Mouse (Mus musculus) limb, embryonic 15.5 days (tissue): ENCODE measurements around the gene Atp6v1e2. TPM values are rescaled to one million over a fixed set of nuclear protein-coding genes. Genes with fewer than 3 reads are reported as not detected.

ENCODE experiments used
- ATAC-seq: fragments of 200-750 bp; cut with Nextera tagmentation; 2 replicates; pipeline ENCODE4 v1.8.0; 2017; ENCODE audit warnings: low read depth, moderate TSS enrichment; ENCODE audit not compliant: insufficient number of reproducible peaks, low FRiP score, low TSS enrichment
- H3K27ac ChIP-seq: fragments of 300-500 bp; sonication (generic); 2 replicates; pipeline ENCODE4 v1.5.1; 2015; ENCODE audit warnings: moderate library complexity, mild to moderate bottlenecking, inconsistent platforms
- H3K27me3 ChIP-seq: fragments of 300-500 bp; sonication (generic); 2 replicates; pipeline ENCODE4 v1.6.1; 2015; ENCODE audit warnings: inconsistent platforms
- H3K36me3 ChIP-seq: fragments of 300-500 bp; sonication (generic); 2 replicates; pipeline ENCODE4 v1.6.1; 2015; ENCODE audit warnings: inconsistent platforms
- H3K4me1 ChIP-seq: fragments of 300-500 bp; sonication (generic); 2 replicates; pipeline ENCODE4 v1.6.1; 2015; ENCODE audit warnings: inconsistent platforms
- H3K4me2 ChIP-seq: fragments of 300-500 bp; sonication (generic); 2 replicates; pipeline ENCODE4 v1.6.1; 2015; ENCODE audit warnings: mild to moderate bottlenecking, inconsistent platforms
- H3K4me3 ChIP-seq: fragments of 300-500 bp; sonication (generic); 2 replicates; pipeline ENCODE4 v1.5.1; 2015; ENCODE audit warnings: mild to moderate bottlenecking, inconsistent platforms
- H3K9ac ChIP-seq: fragments of 300-500 bp; sonication (generic); 2 replicates; pipeline ENCODE4 v1.6.1; 2015; ENCODE audit warnings: inconsistent platforms
- H3K9me3 ChIP-seq: fragments of 300-500 bp; sonication (generic); 2 replicates; pipeline ENCODE4 v1.6.1; 2016; ENCODE audit warnings: inconsistent platforms
- WGBS: fragments of 180-500 bp; shearing (Covaris S2); methylation state at CpG from one replicate; pipeline ENCODE4 v1.1.7; 2015; 5-methylcytosine and 5-hydroxymethylcytosine counted together
- polyA plus RNA-seq: library from polyadenylated mRNA; unstranded; fragments of >200 nt; fragmentation: Nextera tagmentation; extraction: Ambion mirVana; gene quantifications from 2 replicates; pipeline ENCODE4 v1.2.1, GENCODE M21; 2015

Gene Atp6v1e2
- 0.24 TPM in 1 of 2 replicates, not detected in the other for polyA plus RNA-seq

- Histone ChIP-seq H3K9me3 (no peaks in the 10 kb centered on the region), H3K4me2 (no peak within 1 kb of the TSS), H3K36me3 (no peaks in the 10 kb centered on the region), H3K27me3 (no peaks in the 10 kb centered on the region), H3K27ac (peak within 1 kb of the TSS; percentile 55), H3K4me1 (peaks cover 15% of the 10 kb centered on the region), H3K4me3 (no peak within 1 kb of the TSS), H3K9ac (no peak within 1 kb of the TSS)
- ATAC-seq: 0 out of 2 replicates have a peak, but pooled peaks have one; percentile 40
- 54% methylated on average over 28 of the region's 28 CpGs for WGBS
These were observed at the start of gene Atp6v1e2 for GRCm38 (mm10) chr17:86947840-86948796. Gene Atp6v1e2 (minus strand): TSS chr17:86947897.

- 90% methylated on average over 6 of the region's 6 CpGs for WGBS
These were observed 49.6 kb upstream of the Atp6v1e2 start for GRCm38 (mm10) chr17:86997323-86997722.

GRCm38 (mm10) chr17:86991306-86991705 is 43.6 kb upstream of the Atp6v1e2 start:
- Histone ChIP-seq H3K36me3 (peaks cover 5% of the 10 kb centered on the region; the same call in 1 of the 2 replicates), H3K9me3 (no peaks in the 10 kb centered on the region), H3K4me2 (no peak overlapping the region), H3K9ac (no peak overlapping the region), H3K27me3 (no peaks in the 10 kb centered on the region), H3K27ac (0 out of 2 replicates have a peak overlapping the region, but pooled peaks have one; percentile 17), H3K4me3 (no peak overlapping the region), H3K4me1 (peaks cover 20% of the 10 kb centered on the region)
- 73% methylated on average over 8 of the region's 8 CpGs for WGBS
- no peak for ATAC-seq

More at GRCm38 (mm10) chr17:86997323-86997722, 49.6 kb upstream of the Atp6v1e2 start:
- Histone ChIP-seq H3K4me1 (no peaks in the 10 kb centered on the region), H3K27ac (no peak overlapping the region), H3K4me2 (no peak overlapping the region), H3K9ac (no peak overlapping the region), H3K9me3 (no peaks in the 10 kb centered on the region), H3K27me3 (no peaks in the 10 kb centered on the region), H3K4me3 (no peak overlapping the region), H3K36me3 (peaks cover 29% of the 10 kb centered on the region)
- ATAC-seq: no peak

- 63% methylated on average over 6 of the region's 6 CpGs for WGBS
- H3K4me1 ChIP-seq: peaks cover 20% of the 10 kb centered on the region
- no peaks in the 10 kb centered on the region for H3K27me3 ChIP-seq
- H3K36me3 ChIP-seq: peaks cover 3% of the 10 kb centered on the region
- H3K4me3 ChIP-seq: no peak overlapping the region
- H3K9me3 ChIP-seq: no peaks in the 10 kb centered on the region
- ATAC-seq: 0 out of 2 replicates have a peak, but pooled peaks have one; percentile 16
- H3K4me2 ChIP-seq: no peak overlapping the region
- H3K27ac ChIP-seq: peak overlapping the region; percentile 12; the same call in 1 of the 2 replicates
- no peak overlapping the region for H3K9ac ChIP-seq
These were observed 41.0 kb upstream of the Atp6v1e2 start for GRCm38 (mm10) chr17:86988601-86989184.

GRCm38 (mm10) chr17:86988161-86988560 is 40.5 kb upstream of the Atp6v1e2 start:
- no peak; the same call in 1 of the 2 replicates for ATAC-seq
- WGBS: 86% methylated on average over 5 of the region's 5 CpGs

GRCm38 (mm10) chr17:86986449-86987138 is 38.9 kb upstream of the Atp6v1e2 start:
- Histone ChIP-seq H3K4me2 (no peak overlapping the region), H3K27ac (0 out of 2 replicates have a peak overlapping the region, but pooled peaks have one; percentile 13)

More at GRCm38 (mm10) chr17:86988161-86988560, 40.5 kb upstream of the Atp6v1e2 start:
- Histone ChIP-seq H3K4me2 (no peak overlapping the region), H3K27me3 (no peaks in the 10 kb centered on the region), H3K27ac (no peak overlapping the region), H3K9ac (no peak overlapping the region), H3K36me3 (peaks cover 7% of the 10 kb centered on the region), H3K4me1 (peaks cover 20% of the 10 kb centered on the region), H3K9me3 (no peaks in the 10 kb centered on the region), H3K4me3 (no peak overlapping the region)

GRCm38 (mm10) chr17:86982497-86982896 is 34.8 kb upstream of the Atp6v1e2 start:
- no peak overlapping the region for H3K27ac ChIP-seq
- 70% methylated on average over 9 of the region's 9 CpGs for WGBS
- no peaks in the 10 kb centered on the region for H3K27me3 ChIP-seq
- H3K4me3 ChIP-seq: no peak overlapping the region
- H3K4me1 ChIP-seq: 0 out of 2 replicates have a peak, but pooled peaks cover 8% of the 10 kb centered on the region
- peaks cover 43% of the 10 kb centered on the region for H3K36me3 ChIP-seq
- H3K4me2 ChIP-seq: no peak overlapping the region
- no peak for ATAC-seq
- no peak overlapping the region for H3K9ac ChIP-seq
- no peaks in the 10 kb centered on the region for H3K9me3 ChIP-seq

More at GRCm38 (mm10) chr17:86986449-86987138, 38.9 kb upstream of the Atp6v1e2 start:
- Histone ChIP-seq H3K36me3 (peaks cover 21% of the 10 kb centered on the region), H3K27me3 (no peaks in the 10 kb centered on the region), H3K4me3 (no peak overlapping the region), H3K9me3 (no peaks in the 10 kb centered on the region), H3K4me1 (peaks cover 20% of the 10 kb centered on the region), H3K9ac (no peak overlapping the region)
- 54% methylated on average over 17 of the region's 17 CpGs for WGBS
- ATAC-seq: peak; percentile 30

- H3K27me3 ChIP-seq: no peaks in the 10 kb centered on the region
- 0 out of 2 replicates have a peak, but pooled peaks cover 2% of the 10 kb centered on the region for H3K4me1 ChIP-seq
- H3K4me2 ChIP-seq: no peak overlapping the region
- 94% methylated on average over 2 of the region's 2 CpGs for WGBS
- no peak overlapping the region for H3K27ac ChIP-seq
- H3K9me3 ChIP-seq: no peaks in the 10 kb centered on the region
- H3K9ac ChIP-seq: no peak overlapping the region
- peaks cover 43% of the 10 kb centered on the region for H3K36me3 ChIP-seq
- H3K4me3 ChIP-seq: no peak overlapping the region
- no peak for ATAC-seq
These were observed 34.0 kb upstream of the Atp6v1e2 start for GRCm38 (mm10) chr17:86981701-86982100.

GRCm38 (mm10) chr17:86981205-86981604 is 33.5 kb upstream of the Atp6v1e2 start:
- Histone ChIP-seq H3K36me3 (peaks cover 47% of the 10 kb centered on the region), H3K27ac (no peak overlapping the region), H3K4me2 (no peak overlapping the region), H3K9me3 (no peaks in the 10 kb centered on the region), H3K9ac (no peak overlapping the region), H3K4me3 (no peak overlapping the region), H3K27me3 (no peaks in the 10 kb centered on the region), H3K4me1 (no peaks in the 10 kb centered on the region)
- 96% methylated on average over 1 of the region's 1 CpGs for WGBS
- ATAC-seq: no peak

GRCm38 (mm10) chr17:86978496-86978895 is 30.8 kb upstream of the Atp6v1e2 start:
- no peak overlapping the region for H3K4me3 ChIP-seq
- no peak overlapping the region for H3K4me2 ChIP-seq
- H3K36me3 ChIP-seq: peaks cover 64% of the 10 kb centered on the region
- H3K4me1 ChIP-seq: no peaks in the 10 kb centered on the region
- no peak overlapping the region for H3K27ac ChIP-seq
- no peak for ATAC-seq
- H3K27me3 ChIP-seq: no peaks in the 10 kb centered on the region
- H3K9me3 ChIP-seq: no peaks in the 10 kb centered on the region
- no peak overlapping the region for H3K9ac ChIP-seq
- 90% methylated on average over 6 of the region's 6 CpGs for WGBS

GRCm38 (mm10) chr17:86976387-86976786 is 28.7 kb upstream of the Atp6v1e2 start:
- peaks cover 62% of the 10 kb centered on the region for H3K36me3 ChIP-seq
- ATAC-seq: no peak

More at GRCm38 (mm10) chr17:86976387-86976786, 28.7 kb upstream of the Atp6v1e2 start:
- Histone ChIP-seq H3K27me3 (no peaks in the 10 kb centered on the region), H3K9me3 (no peaks in the 10 kb centered on the region), H3K9ac (no peak overlapping the region), H3K27ac (no peak overlapping the region), H3K4me2 (no peak overlapping the region), H3K4me3 (no peak overlapping the region), H3K4me1 (no peaks in the 10 kb centered on the region)
- WGBS: 80% methylated on average over 10 of the region's 10 CpGs
